31 mouse cellular contexts compared by ENCODE assay signal in the genomic region with DNA sequence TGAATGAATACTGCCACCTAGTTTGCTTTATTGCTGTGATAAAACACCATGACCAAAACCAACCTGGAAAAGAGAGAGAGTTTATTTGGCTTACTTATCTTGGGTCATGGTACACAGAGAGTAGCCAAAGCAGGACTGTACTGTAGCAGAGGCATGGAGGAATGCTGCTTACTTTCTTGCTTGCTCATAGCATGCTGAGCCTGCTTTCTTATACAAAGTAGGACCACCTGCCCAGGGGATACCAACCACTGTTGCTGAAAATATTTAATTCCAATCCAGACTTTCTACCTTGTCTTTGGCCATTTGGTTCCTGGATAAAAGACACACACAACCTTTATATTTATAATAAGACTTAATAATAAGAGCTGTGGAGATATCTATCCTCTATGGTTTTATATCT.
"Had no signal": no experiment of that assay in that cellular context is flagged by ENCODE, and none has a peak within 500 bp of the region (broad histone marks: within the 10 kb centered on the region; RNA-seq: fewer than 3 reads in every experiment).

No protein-coding gene starts in this region.

- H3K27ac ChIP-seq: left cerebral cortex, adult 2 months; limb, embryonic 10.5 days; limb, embryonic 12.5 days; limb, embryonic 13.5 days; limb, embryonic 15.5 days; liver, embryonic 12.5 days; liver, embryonic 13.5 days; liver, embryonic 14.5 days; liver, embryonic 15.5 days; lung, embryonic 15.5 days; macrophage; midbrain, embryonic 12.5 days; midbrain, embryonic 13.5 days; midbrain, embryonic 15.5 days; neural tube, embryonic 12.5 days had no signal

- H3K36me3 ChIP-seq: limb, embryonic 10.5 days; limb, embryonic 12.5 days; limb, embryonic 13.5 days; limb, embryonic 15.5 days; liver, embryonic 12.5 days; liver, embryonic 13.5 days; liver, embryonic 15.5 days; lung, embryonic 15.5 days; midbrain, embryonic 12.5 days; midbrain, embryonic 13.5 days; midbrain, embryonic 15.5 days; neural tube, embryonic 12.5 days had no signal

- DNase-seq: left cerebral cortex, postnatal 4 days; liver; liver, embryonic 13.5 days; liver, postnatal 0 days; lung, adult 18-20 months; lung, adult 2 months; lung, embryonic 14.5 days; lung, postnatal 10 days; lung, postnatal 14 days; lung, postnatal 36 days; lung, postnatal 4 days; midbrain, embryonic 14.5 days had no signal

- H3K4me2 ChIP-seq: limb, embryonic 12.5 days; limb, embryonic 13.5 days; limb, embryonic 15.5 days; liver, embryonic 11.5 days; liver, embryonic 12.5 days; liver, embryonic 13.5 days; liver, embryonic 15.5 days; lung, embryonic 14.5 days; lung, embryonic 15.5 days; midbrain, embryonic 12.5 days; midbrain, embryonic 13.5 days; midbrain, embryonic 15.5 days; neural tube, embryonic 12.5 days had no signal

- H3K27me3 ChIP-seq: limb, embryonic 12.5 days; limb, embryonic 15.5 days; liver, embryonic 12.5 days; liver, embryonic 13.5 days; liver, embryonic 15.5 days; lung, embryonic 15.5 days; megakaryocyte, embryonic 14.5 days; midbrain, embryonic 12.5 days; midbrain, embryonic 13.5 days; midbrain, embryonic 15.5 days; neural tube, embryonic 12.5 days had no signal

- ATAC-seq: liver, embryonic 12.5 days; liver, postnatal 0 days; lung, postnatal 0 days; midbrain, embryonic 13.5 days; midbrain, embryonic 15.5 days; midbrain, embryonic 16.5 days had no signal

- H3K9ac ChIP-seq: limb, embryonic 12.5 days; limb, embryonic 13.5 days; limb, embryonic 15.5 days; liver, embryonic 12.5 days; liver, embryonic 13.5 days; liver, embryonic 14.5 days; liver, embryonic 15.5 days; liver, postnatal 0 days; lung, embryonic 14.5 days; lung, embryonic 15.5 days; midbrain, embryonic 12.5 days; midbrain, embryonic 13.5 days; midbrain, embryonic 15.5 days; neural tube, embryonic 12.5 days had no signal

- H3K9me3 ChIP-seq: limb, embryonic 10.5 days; limb, embryonic 12.5 days; limb, embryonic 13.5 days; limb, embryonic 15.5 days; liver, embryonic 12.5 days; liver, embryonic 13.5 days; liver, embryonic 15.5 days; lung, embryonic 15.5 days; midbrain, embryonic 12.5 days; midbrain, embryonic 13.5 days; midbrain, embryonic 15.5 days; neural tube, embryonic 12.5 days had no signal

- H3K4me3 ChIP-seq: left cerebral cortex, adult 2 months; limb, embryonic 10.5 days; limb, embryonic 12.5 days; limb, embryonic 13.5 days; limb, embryonic 15.5 days; liver, embryonic 12.5 days; liver, embryonic 13.5 days; liver, embryonic 15.5 days; lung, embryonic 15.5 days; megakaryocyte, embryonic 14.5 days; midbrain, embryonic 12.5 days; midbrain, embryonic 13.5 days; midbrain, embryonic 15.5 days; myocyte; neural tube, embryonic 12.5 days had no signal

- H3K4me1 ChIP-seq: limb, embryonic 13.5 days; limb, embryonic 15.5 days; liver, embryonic 12.5 days; liver, embryonic 13.5 days; liver, embryonic 15.5 days; lung, embryonic 15.5 days; midbrain, embryonic 13.5 days; midbrain, embryonic 15.5 days; neural tube, embryonic 12.5 days had no signal
